Mouse (Mus musculus) CH12.LX (cell line): ENCODE data around the gene A730015C16Rik. TPM values are rescaled to one million over a fixed set of nuclear protein-coding genes. Genes with fewer than 3 reads are reported as not detected.

ENCODE experiments used
- DNase-seq: peaks from one replicate; pipeline ENCODE4 v3.0.0-alpha.2; 2013; ENCODE audit errors: extremely low read depth
- H3K27ac ChIP-seq: 2 replicates; pipeline ENCODE4 v1.5.1; 2012; ENCODE audit warnings: low read depth, mild to moderate bottlenecking, control low read depth, moderate library complexity; ENCODE audit not compliant: insufficient read depth
- H3K27me3 ChIP-seq: replicated peaks from 2 replicates; pipeline ENCODE3; 2012; ENCODE audit warnings: inconsistent platforms
- H3K36me3 ChIP-seq, 2 experiments: replicated peaks in 1 of 2; 2 replicates each; pipeline versions ENCODE3 to v1.6.1; 2012; ENCODE audit warnings: inconsistent platforms in 1 of 2, low read length in 1 of 2, mild to moderate bottlenecking in 1 of 2, mixed read lengths in 1 of 2, moderate library complexity in 1 of 2; ENCODE audit not compliant: control insufficient read depth in 1 of 2, insufficient read depth in 1 of 2
- H3K4me1 ChIP-seq, 2 experiments: 2 replicates each; pipeline ENCODE4 v1.6.1; 2012; ENCODE audit warnings: inconsistent platforms in 1 of 2, moderate library complexity in 1 of 2; ENCODE audit not compliant: insufficient read depth in 2 of 2, control insufficient read depth in 1 of 2
- H3K4me2 ChIP-seq: 2 replicates; pipeline ENCODE4 v1.6.1; 2012; ENCODE audit warnings: low read depth, mild to moderate bottlenecking, control low read depth; ENCODE audit not compliant: poor library complexity, insufficient read depth, severe bottlenecking
- H3K4me3 ChIP-seq, 3 experiments: fragments of 150-350 bp in 1 of 3; sonication (generic) in 1 of 3; replicated peaks in 1 of 3; 2 replicates each; pipeline versions ENCODE3 to v1.5.1; 2011 to 2012; ENCODE audit warnings: low read depth in 2 of 3, low read length in 2 of 3, mild to moderate bottlenecking in 2 of 3, moderate library complexity in 2 of 3, control low read depth in 1 of 3, improper control_type of control experiment in 1 of 3, inconsistent platforms in 1 of 3, mixed read lengths in 1 of 3; ENCODE audit not compliant: poor library complexity in 1 of 3
- H3K79me2 ChIP-seq: replicated peaks from 2 replicates; pipeline ENCODE4 v1.6.1; 2012; ENCODE audit warnings: mild to moderate bottlenecking, moderate library complexity; ENCODE audit not compliant: control insufficient read depth, poor library complexity, insufficient read depth, severe bottlenecking; ENCODE audit errors: extremely low read depth
- H3K9ac ChIP-seq: 2 replicates; pipeline ENCODE4 v1.6.1; 2012; ENCODE audit warnings: low read depth, mild to moderate bottlenecking, control low read depth, moderate library complexity; ENCODE audit not compliant: insufficient read depth
- H3K9me3 ChIP-seq: replicated peaks from 2 replicates; pipeline ENCODE3; 2012; ENCODE audit warnings: low read length, inconsistent platforms, mixed read lengths
- BHLHE40 ChIP-seq: IDR thresholded peaks from 2 replicates; pipeline ENCODE4 v1.6.1; 2011; ENCODE audit warnings: mild to moderate bottlenecking, low read depth, low read length, improper control_type of control experiment
- CHD1 ChIP-seq: IDR thresholded peaks from 2 replicates; pipeline ENCODE4 v1.6.1; 2012; ENCODE audit warnings: low read depth, low read length, improper control_type of control experiment, inconsistent platforms
- CHD2 ChIP-seq: IDR thresholded peaks from 2 replicates; pipeline ENCODE4 v1.6.1; 2011; ENCODE audit warnings: low read length, improper control_type of control experiment
- CTCF ChIP-seq, 2 experiments: IDR thresholded peaks in 1 of 2; conservative IDR thresholded peaks in 1 of 2; 2 replicates each; pipeline ENCODE4 v1.5.1; 2011 to 2012; ENCODE audit warnings: low read depth in 2 of 2, low read length in 2 of 2, improper control_type of control experiment in 1 of 2, inconsistent platforms in 1 of 2, mild to moderate bottlenecking in 1 of 2, moderate library complexity in 1 of 2
- E2F4 ChIP-seq: IDR thresholded peaks from 2 replicates; pipeline ENCODE4 v1.6.1; 2011; ENCODE audit warnings: low read depth, low read length, improper control_type of control experiment; ENCODE audit not compliant: insufficient replicate concordance
- ELF1 ChIP-seq: IDR thresholded peaks from 2 replicates; pipeline ENCODE4 v1.6.1; 2014; ENCODE audit warnings: low read depth, mild to moderate bottlenecking, inconsistent platforms, low read length, improper control_type of control experiment
- EP300 ChIP-seq: IDR thresholded peaks from 2 replicates; pipeline ENCODE4 v1.6.1; 2011; ENCODE audit warnings: low read length, improper control_type of control experiment
- ETS1 ChIP-seq: conservative IDR thresholded peaks from 2 replicates; pipeline ENCODE4 v1.6.1; 2012; ENCODE audit warnings: low read depth, mild to moderate bottlenecking, inconsistent platforms, low read length, improper control_type of control experiment, moderate library complexity
- GABPA ChIP-seq: IDR thresholded peaks from 2 replicates; pipeline ENCODE4 v1.6.1; 2012; ENCODE audit warnings: low read depth, low read length, improper control_type of control experiment, inconsistent platforms; ENCODE audit not compliant: insufficient replicate concordance
- HCFC1 ChIP-seq: IDR thresholded peaks from 2 replicates; pipeline ENCODE4 v1.6.1; 2012; ENCODE audit warnings: low read depth, mild to moderate bottlenecking, inconsistent platforms, low read length, improper control_type of control experiment
- IRF4 ChIP-seq: IDR thresholded peaks from 2 replicates; pipeline ENCODE4 v1.6.1; 2014; ENCODE audit warnings: low read depth, mild to moderate bottlenecking, inconsistent platforms, low read length, improper control_type of control experiment
- JUN ChIP-seq: IDR thresholded peaks from 2 replicates; pipeline ENCODE4 v1.6.1; 2011; ENCODE audit warnings: low read depth, mild to moderate bottlenecking, low read length, improper control_type of control experiment, moderate library complexity; ENCODE audit not compliant: insufficient read depth
- JUND ChIP-seq: conservative IDR thresholded peaks from 2 replicates; pipeline ENCODE4 v1.6.1; 2011; ENCODE audit warnings: low read depth, low read length, improper control_type of control experiment
- KAT2A ChIP-seq: IDR thresholded peaks from 2 replicates; pipeline ENCODE4 v1.6.1; 2012; ENCODE audit warnings: low read length, improper control_type of control experiment, inconsistent platforms; ENCODE audit not compliant: insufficient replicate concordance
- MAFK ChIP-seq: IDR thresholded peaks from 2 replicates; pipeline ENCODE4 v1.6.1; 2011; ENCODE audit warnings: low read length, improper control_type of control experiment; ENCODE audit not compliant: insufficient replicate concordance
- MAX ChIP-seq: IDR thresholded peaks from 2 replicates; pipeline ENCODE4 v1.6.1; 2011; ENCODE audit warnings: low read length, improper control_type of control experiment
- MAZ ChIP-seq: IDR thresholded peaks from 2 replicates; pipeline ENCODE4 v1.6.1; 2012; ENCODE audit warnings: low read depth, mild to moderate bottlenecking, inconsistent platforms, low read length, improper control_type of control experiment, moderate library complexity
- MEF2A ChIP-seq: IDR thresholded peaks from 2 replicates; pipeline ENCODE4 v1.6.1; 2014; ENCODE audit warnings: low read depth, mild to moderate bottlenecking, inconsistent platforms, low read length, improper control_type of control experiment, borderline replicate concordance
- MXI1 ChIP-seq: IDR thresholded peaks from 2 replicates; pipeline ENCODE4 v1.6.1; 2011; ENCODE audit warnings: mild to moderate bottlenecking, low read depth, low read length, improper control_type of control experiment
- MYC ChIP-seq: IDR thresholded peaks from 2 replicates; pipeline ENCODE4 v1.6.1; 2011; ENCODE audit warnings: low read depth, mild to moderate bottlenecking, improper control_type of control experiment, low read length
- NELFE ChIP-seq: IDR thresholded peaks from 2 replicates; pipeline ENCODE4 v1.6.1; 2011; ENCODE audit warnings: low read depth, low read length, improper control_type of control experiment
- NRF1 ChIP-seq: IDR thresholded peaks from 2 replicates; pipeline ENCODE4 v1.6.1; 2014; ENCODE audit warnings: low read depth, mild to moderate bottlenecking, inconsistent platforms, low read length, improper control_type of control experiment, moderate library complexity
- PAX5 ChIP-seq: IDR thresholded peaks from 2 replicates; pipeline ENCODE4 v1.6.1; 2012; ENCODE audit warnings: low read length, inconsistent platforms, mixed read lengths
- POLR2A ChIP-seq: IDR thresholded peaks from 2 replicates; pipeline ENCODE4 v1.6.1; 2011; ENCODE audit warnings: low read depth, mild to moderate bottlenecking, improper control_type of control experiment, low read length
- POLR2AphosphoS2 ChIP-seq: IDR thresholded peaks from 2 replicates; pipeline ENCODE4 v1.6.1; 2011; ENCODE audit warnings: low read depth, low read length, improper control_type of control experiment
- RAD21 ChIP-seq: IDR thresholded peaks from 2 replicates; pipeline ENCODE4 v1.6.1; 2011; ENCODE audit warnings: low read depth, mild to moderate bottlenecking, low read length, improper control_type of control experiment, moderate library complexity
- SIN3A ChIP-seq: IDR thresholded peaks from 2 replicates; pipeline ENCODE4 v1.6.1; 2012; ENCODE audit warnings: low read length, improper control_type of control experiment, inconsistent platforms
- SMC3 ChIP-seq: IDR thresholded peaks from 2 replicates; pipeline ENCODE4 v1.6.1; 2011; ENCODE audit warnings: low read depth, low read length, improper control_type of control experiment
- TBP ChIP-seq: conservative IDR thresholded peaks from 2 replicates; pipeline ENCODE4 v1.6.1; 2011; ENCODE audit warnings: low read depth, low read length, improper control_type of control experiment
- TCF12 ChIP-seq: IDR thresholded peaks from 2 replicates; pipeline ENCODE4 v1.6.1; 2014; ENCODE audit warnings: low read depth, mild to moderate bottlenecking, inconsistent platforms, low read length, improper control_type of control experiment
- UBTF ChIP-seq: IDR thresholded peaks from 2 replicates; pipeline ENCODE4 v1.6.1; 2012; ENCODE audit warnings: low read depth, mild to moderate bottlenecking, inconsistent platforms, low read length, improper control_type of control experiment, moderate library complexity
- USF1 ChIP-seq: IDR thresholded peaks from 2 replicates; pipeline ENCODE4 v1.6.1; 2014; ENCODE audit warnings: low read depth, mild to moderate bottlenecking, inconsistent platforms, low read length, improper control_type of control experiment
- USF2 ChIP-seq: conservative IDR thresholded peaks from 2 replicates; pipeline ENCODE4 v1.6.1; 2011; ENCODE audit warnings: low read depth, low read length, improper control_type of control experiment
- ZKSCAN1 ChIP-seq: IDR thresholded peaks from 2 replicates; pipeline ENCODE4 v1.6.1; 2012; ENCODE audit warnings: low read depth, inconsistent platforms, low read length, improper control_type of control experiment, borderline replicate concordance
- ZMIZ1 ChIP-seq: IDR thresholded peaks from 2 replicates; pipeline ENCODE4 v1.6.1; 2012; ENCODE audit warnings: low read depth, mild to moderate bottlenecking, inconsistent platforms, low read length, improper control_type of control experiment
- ZNF384 ChIP-seq: IDR thresholded peaks from 2 replicates; pipeline ENCODE4 v1.6.1; 2012; ENCODE audit warnings: low read depth, low read length, improper control_type of control experiment, inconsistent platforms
- dilution Hi-C: fragments of 300-500 bp; cut with MboI; formaldehyde crosslinking; loops from 2 replicates; pipeline ENCODE4 v1.14.3; 2020; ENCODE audit warnings: low sequenced_read_pairs; ENCODE audit not compliant: extremely low pct_unique_long_range_greater_than_20kb, extremely low pct_ligation_motif_present
- in situ Hi-C: fragments of 300-500 bp; cut with MboI; formaldehyde crosslinking; loops from 3 replicates; pipeline ENCODE4 v1.14.3; 2019; ENCODE audit warnings: low sequenced_read_pairs, low pct_ligation_motif_present, low pct_unique_long_range_greater_than_20kb, mixed read lengths
- polyA plus RNA-seq: library from polyadenylated mRNA; unstranded; fragments of >175 nt; gene quantifications from 2 replicates; pipeline ENCODE4 v1.2.1, GENCODE M21; 2012; ENCODE audit warnings: low read depth; ENCODE audit not compliant: insufficient read length
- total RNA-seq, 2 experiments: library from RNA; depleted of rRNA; stranded (reverse); fragments of 300-350 nt in 1 of 2; fragments of >200 nt in 1 of 2; gene quantifications; 2 replicates each; pipeline ENCODE4 v1.2.3; 2012 to 2014

A730015C16Rik gene
- total and polyA plus RNA-seq, 3 experiments = 0.26 to 7.0 TPM; not detected in 1

GRCm38 (mm10) chr4:108832916-108833827 lies 15.2 kb downstream of the A730015C16Rik start, which contains the start of gene Btf3l4:
Gene Btf3l4, minus strand, starts transcription at chr4:108833614.
- Histone ChIP-seq H3K79me2 (peaks cover 44% of the 10 kb centered on the region), H3K4me3 (peak within 1 kb of the TSS; percentile 72 to 89 (median 84)), H3K27me3 (no peaks in the 10 kb centered on the region), H3K4me2 (peak within 1 kb of the TSS; percentile 98; the same call in 1 of the 2 replicates), H3K9ac (peak within 1 kb of the TSS; percentile 98), H3K9me3 (no peaks in the 10 kb centered on the region), H3K27ac (peak within 1 kb of the TSS; percentile 98), H3K36me3 (peaks cover 12 to 26% of the 10 kb centered on the region in 2 experiments), H3K4me1 (peaks cover 0 to 42% of the 10 kb centered on the region in 2 experiments; a peak in 2 of 4 replicates)
- dilution Hi-C loops (no loop called here), in situ Hi-C loops (no loop called here)
- no peak for TF ChIP-seq JUND
- TF ChIP-seq MEF2A = peak; percentile 45; the same call in 1 of the 2 replicates
- TF ChIP-seq UBTF = no peak
- TF ChIP-seq KAT2A = peak; percentile 82; the same call in 1 of the 2 replicates
- no peak; the same call in 1 of the 2 replicates for TF ChIP-seq MAX
- TF ChIP-seq NELFE = 0 out of 2 replicates have a peak, but pooled peaks have one; percentile 36
- peak; percentile 78; the same call in 1 of the 2 replicates for TF ChIP-seq MXI1
- peak; percentile 36; the same call in 1 of the 2 replicates for TF ChIP-seq IRF4
- peak; percentile 66; the same call in 1 of the 2 replicates for TF ChIP-seq CHD2
- 0 out of 2 replicates have a peak, but pooled peaks have one; percentile 10 for TF ChIP-seq MYC
- no peak for TF ChIP-seq RAD21
- TF ChIP-seq MAZ = peak; percentile 80
- no peak for TF ChIP-seq EP300
- TF ChIP-seq SIN3A = peak; percentile 92
- TF ChIP-seq TCF12 = peak; percentile 34; the same call in 1 of the 2 replicates
- peak; percentile 68 for TF ChIP-seq NRF1
- no peak; the same call in 1 of the 2 replicates for TF ChIP-seq CHD1
- TF ChIP-seq POLR2AphosphoS2 = no peak
- TF ChIP-seq USF1 = peak; percentile 95
- TF ChIP-seq ELF1 = peak; percentile 93
- TF ChIP-seq USF2 = peak; percentile 79
- no peak for TF ChIP-seq CTCF (conservative IDR thresholded peaks at IDR 0.05 in 1 of 2, IDR thresholded peaks at IDR 0.05 in 1 of 2; ENCODE audit: low read depth in 2 of 2, low read length in 2 of 2)
- no peak for TF ChIP-seq SMC3
- TF ChIP-seq HCFC1 = peak; percentile 91
- TF ChIP-seq ETS1 = peak; percentile 33; the same call in 1 of the 2 replicates
- no peak; the same call in 1 of the 2 replicates for TF ChIP-seq ZMIZ1
- TF ChIP-seq PAX5 = no peak
- no peak for TF ChIP-seq ZNF384
- no peak for TF ChIP-seq JUN
- no peak for TF ChIP-seq E2F4
- no peak for TF ChIP-seq TBP
- no peak for TF ChIP-seq GABPA
- TF ChIP-seq MAFK = no peak
- TF ChIP-seq ZKSCAN1 = no peak
- TF ChIP-seq POLR2A = peak; percentile 66; the same call in 1 of the 2 replicates
- TF ChIP-seq BHLHE40 = peak; percentile 69
- DNase-seq = peak; percentile 90
